Mouse (Mus musculus) heart, adult 18-20 months (tissue): ENCODE results near the gene Hyal3. TPM values are rescaled to one million over a fixed set of nuclear protein-coding genes. Genes with fewer than 3 reads are reported as not detected.
A peak's percentile ranks its signal among the peaks of the same experiment; 100 is the strongest.
"Not testable (repeated sequence)": the region's sequence is repeated elsewhere in the genome, so short reads cannot be mapped to it uniquely, and the experiment has no call there.

Experiments used
- DNase-seq, 2 experiments: peaks; one replicate each; pipeline ENCODE4 v3.0.0; 2021 to 2022; ENCODE audit warnings: mixed read lengths in 1 of 2
- total RNA-seq, 2 experiments: library from RNA; stranded (reverse); gene quantifications; 2 replicates each; pipeline ENCODE4 v1.2.3; 2021

The Hyal3 gene
- total RNA-seq, 2 experiments from 2014 or later: 0.28 to 0.37 TPM

DNA sequence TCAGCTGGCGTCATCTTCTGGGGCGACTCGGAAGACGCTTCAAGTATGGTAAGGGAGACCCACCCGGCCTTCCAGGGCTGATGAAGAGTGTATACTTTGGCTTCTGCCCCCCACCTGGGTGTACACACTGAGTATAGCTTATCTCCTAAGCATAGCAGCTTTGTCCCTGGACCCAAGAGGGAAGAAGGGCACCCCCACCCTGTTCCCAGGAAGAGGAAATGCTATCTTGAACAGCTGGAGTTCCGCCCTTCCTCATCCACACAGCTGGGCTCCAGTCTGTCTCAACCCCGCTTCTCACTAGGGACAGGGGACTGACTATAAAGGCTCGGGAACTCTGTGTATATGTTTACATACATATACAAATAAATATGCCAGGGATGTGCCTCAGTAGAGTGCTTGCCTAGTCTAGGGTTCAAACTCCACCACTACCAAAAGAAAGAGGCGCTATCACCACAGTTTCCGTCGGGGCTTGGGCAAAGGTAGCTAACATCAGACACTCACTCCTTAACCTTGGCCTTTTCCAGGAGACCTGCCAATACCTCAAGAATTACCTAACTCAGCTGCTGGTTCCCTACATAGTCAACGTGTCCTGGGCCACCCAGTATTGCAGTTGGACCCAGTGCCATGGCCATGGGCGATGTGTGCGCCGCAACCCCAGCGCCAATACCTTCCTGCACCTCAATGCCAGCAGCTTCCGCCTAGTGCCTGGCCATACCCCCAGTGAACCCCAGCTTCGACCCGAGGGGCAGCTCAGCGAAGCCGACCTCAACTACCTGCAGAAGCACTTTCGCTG, 8.9 kb upstream of the Hyal3 start:
- peak in 1 of 2 experiments; percentile 78 for DNase-seq

DNA sequence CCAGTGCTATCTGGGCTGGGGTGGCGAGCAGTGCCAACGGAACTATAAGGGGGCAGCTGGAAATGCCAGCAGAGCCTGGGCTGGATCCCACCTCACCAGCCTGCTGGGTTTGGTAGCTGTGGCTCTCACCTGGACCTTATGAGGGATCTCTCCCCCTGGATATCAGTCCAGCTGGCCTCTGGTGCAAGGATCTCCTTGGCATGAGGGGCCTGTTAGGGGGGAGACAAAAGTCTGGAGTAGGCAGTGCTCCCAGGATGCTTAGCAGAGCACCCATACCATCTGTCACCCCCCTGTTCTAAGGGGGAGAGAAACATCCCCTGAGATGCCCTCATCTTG, 8.3 kb upstream of the Hyal3 start:
- no peak for DNase-seq

DNA sequence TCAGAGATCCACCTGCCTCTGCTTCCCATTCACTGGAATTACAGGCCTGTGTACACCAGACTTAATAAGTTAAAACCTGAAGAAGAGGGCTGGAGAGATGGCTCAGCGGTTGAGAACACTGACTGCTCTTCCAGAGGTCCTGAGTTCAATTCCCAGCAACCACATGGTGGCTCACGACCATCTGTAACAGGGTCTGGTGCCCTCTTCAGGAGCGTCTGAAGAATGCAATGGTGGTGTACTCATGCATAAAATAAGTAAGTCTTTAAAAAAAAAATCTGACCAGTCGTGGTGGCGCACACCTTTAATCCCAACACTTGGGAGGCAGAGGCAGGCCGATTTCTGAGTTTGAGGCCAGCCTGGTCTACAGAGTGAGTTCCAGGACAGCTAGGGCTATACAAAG, 6.8 kb upstream of the Hyal3 start:
- DNase-seq: not testable (repeated sequence)

DNA sequence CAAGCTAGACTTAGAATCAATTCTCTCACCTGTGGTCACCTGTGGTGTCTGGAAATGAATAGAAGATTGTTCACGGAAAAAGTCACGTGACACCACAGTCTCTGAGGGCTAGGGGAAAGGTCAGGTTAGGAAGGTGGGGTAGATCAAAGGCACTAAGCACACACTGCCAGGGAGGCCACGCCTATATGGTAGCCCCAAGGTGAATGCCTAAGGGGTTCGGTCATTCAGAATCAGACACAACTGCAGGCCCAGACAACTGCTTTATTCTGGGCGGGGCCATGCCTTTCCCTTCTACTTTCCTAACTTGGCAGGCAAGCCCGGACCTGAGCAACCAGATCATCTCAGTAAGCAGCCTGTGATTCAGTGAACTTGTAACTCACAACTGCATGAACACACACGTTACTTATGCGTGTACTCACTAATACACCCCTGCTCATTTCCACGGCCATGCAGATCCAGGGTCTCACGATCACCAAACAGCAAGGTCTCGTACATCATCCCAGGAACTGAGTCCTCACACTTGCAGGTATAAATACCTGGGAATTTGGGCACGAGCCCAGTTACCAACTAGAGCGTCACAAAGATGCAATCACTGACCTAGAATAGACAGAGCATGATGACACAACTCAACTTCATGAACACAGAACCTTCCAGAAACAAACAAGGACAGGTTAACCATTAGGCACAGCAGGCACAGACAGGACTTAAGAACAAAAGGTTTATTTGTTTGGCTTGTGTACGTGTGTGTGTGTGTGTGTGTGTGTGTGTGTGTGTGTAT, 4.8 kb upstream of the Hyal3 start:
- DNase-seq: no peak

DNA sequence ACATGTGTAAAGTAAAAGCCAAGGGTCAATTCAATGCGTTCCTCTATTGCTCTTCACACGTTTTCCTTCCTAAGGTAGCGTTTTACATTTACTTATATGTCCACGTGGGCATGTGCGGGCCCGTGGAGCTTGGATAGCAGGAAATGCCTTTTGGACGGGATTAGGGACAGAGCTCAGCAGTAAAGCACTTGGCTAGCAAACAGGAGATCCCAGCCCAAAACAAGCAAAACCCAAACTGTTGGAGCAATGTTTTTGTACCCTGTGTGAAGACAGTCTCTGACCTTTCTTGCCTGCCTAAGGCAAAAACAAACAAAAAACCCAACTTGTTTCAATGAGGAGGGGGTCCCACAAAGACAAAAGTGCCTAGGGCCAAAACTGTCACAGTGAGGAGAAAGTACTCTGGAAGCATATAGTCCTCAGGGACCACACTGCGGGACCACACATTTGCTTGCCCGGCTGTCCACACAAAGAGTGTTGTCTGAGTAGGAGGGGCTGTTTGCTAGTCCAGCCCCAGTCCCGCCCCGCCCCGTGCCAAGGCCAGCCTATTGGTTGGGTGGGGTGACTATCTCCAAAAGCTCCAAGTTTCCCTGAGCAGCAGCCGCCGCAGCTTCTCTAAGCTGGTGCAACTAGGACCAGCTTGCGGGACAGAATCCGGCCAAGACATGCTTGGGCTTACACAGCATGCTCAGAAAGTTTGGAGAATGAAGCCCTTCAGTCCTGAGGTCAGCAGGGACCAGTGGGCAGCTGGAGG, 4.1 kb upstream of the Hyal3 start, which contains the start of gene Hyal1:
Hyal1 (plus strand) TSS at position 571 of the 751 bp plus-strand sequence.
- DNase-seq: peak; percentile 88 to 89

DNA sequence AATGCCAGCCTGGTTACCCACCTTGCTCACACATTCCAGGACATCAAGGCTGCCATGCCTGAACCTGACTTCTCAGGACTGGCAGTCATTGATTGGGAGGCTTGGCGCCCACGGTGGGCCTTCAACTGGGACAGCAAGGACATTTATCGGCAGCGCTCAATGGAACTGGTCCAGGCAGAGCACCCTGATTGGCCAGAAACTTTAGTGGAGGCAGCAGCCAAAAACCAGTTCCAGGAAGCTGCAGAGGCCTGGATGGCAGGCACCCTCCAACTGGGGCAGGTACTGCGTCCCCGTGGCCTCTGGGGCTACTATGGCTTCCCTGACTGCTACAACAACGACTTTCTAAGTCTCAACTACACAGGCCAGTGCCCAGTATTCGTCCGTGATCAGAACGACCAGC, 2.7 kb upstream of the Hyal3 start:
- DNase-seq: no peak

DNA sequence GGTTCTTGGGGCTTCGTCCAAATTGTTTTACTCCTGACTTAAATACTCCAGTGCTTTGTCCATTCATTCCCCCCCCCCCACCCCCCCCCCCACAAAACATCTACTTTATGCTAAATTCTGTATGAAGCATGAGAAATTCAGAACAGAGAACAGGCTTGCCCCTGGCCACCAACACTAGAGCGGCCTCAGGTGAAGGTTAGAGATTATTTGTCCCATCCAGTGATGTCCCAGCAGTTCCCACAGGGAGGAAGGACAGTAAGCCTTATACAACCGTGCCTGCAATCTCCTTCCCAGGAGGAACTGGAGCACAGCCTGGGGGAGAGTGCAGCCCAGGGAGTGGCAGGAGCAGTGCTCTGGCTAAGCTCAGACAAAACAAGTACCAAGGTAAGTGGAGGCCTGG, 2.0 kb upstream of the Hyal3 start, which contains the start of gene Naa80:
Naa80 (plus strand) TSS at position 301 of the 400 bp plus-strand sequence.
- DNase-seq: no peak

DNA sequence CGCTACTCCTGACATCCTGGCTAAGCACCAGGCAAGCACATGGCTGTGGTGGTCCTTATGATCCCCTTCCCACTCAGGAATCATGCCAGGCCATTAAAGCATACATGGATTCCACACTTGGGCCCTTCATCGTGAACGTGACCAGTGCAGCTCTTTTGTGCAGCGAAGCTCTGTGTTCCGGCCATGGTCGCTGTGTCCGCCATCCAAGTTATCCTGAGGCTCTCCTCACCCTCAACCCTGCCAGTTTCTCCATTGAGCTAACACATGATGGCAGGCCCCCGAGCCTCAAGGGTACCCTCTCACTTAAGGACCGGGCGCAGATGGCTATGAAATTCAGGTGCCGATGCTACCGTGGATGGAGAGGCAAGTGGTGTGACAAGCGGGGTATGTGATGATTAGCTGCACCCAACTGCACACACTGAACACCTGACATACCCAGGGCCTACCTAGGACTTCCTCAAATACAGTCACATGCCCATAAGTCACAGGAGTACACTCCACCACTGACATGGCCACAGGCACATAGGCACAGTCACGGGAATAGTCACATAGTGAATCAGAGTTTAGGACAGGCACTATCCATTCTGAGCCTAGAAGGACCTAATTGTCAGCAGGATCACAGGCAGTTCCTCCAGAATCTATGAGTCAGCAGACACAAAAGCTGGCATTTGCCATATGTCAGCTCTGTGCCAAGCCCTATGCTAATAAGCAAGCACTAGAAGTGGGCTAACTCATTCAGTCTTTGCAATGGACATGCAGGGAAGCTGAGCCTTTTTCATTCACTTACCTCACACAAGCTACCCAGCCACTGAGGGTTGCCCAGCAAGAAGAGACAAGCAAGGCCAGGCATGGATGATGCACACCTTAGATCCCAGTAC, 1.4 kb upstream of the Hyal3 start:
- DNase-seq: no peak

DNA sequence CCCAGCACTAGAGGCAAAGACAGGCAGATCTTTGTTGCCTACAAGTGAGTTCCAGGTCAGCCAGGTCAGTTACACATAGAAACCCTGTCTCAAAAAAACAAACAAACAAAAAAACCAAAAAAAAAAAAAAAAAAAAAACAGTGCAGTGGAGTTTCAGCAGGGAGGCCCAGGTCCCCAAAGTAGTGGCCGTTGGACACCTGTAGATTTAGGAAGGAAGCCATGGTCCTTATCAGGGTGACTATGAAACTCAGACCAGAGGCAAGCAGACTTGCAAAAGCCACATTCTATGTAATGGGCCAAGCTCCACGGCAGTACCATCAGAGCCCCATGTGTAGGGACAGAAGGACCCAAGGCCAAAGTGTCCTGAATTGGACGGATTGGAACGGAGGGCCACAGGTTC, 966 bp downstream of the Hyal3 start:
- no peak for DNase-seq

DNA sequence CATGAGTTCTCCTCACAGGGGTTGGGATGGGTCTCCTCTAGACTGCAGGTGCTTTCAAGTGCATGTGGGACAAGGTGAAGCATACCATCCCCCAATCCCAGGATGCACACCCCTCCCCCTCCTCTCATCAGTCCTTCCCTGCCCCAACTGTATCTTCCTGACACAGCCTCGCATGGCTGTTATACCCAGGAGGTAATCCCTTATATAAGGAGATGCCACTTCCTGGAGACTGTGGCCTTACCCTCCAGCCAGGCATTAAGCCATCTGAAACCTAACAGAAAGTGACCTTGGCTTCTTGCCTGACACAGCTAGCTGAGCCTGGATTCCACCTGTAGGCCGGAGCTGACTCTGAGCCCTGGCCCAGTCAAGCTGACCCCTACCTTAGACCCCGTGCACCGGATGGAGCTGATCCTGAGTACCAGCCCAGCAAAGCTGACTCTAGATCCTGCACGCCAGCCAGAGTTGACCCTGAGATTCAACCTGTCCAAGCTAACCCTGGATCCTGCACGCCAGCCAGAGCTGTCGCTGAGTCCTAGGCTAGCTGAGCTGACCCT, 2.0 kb downstream of the Hyal3 start:
- no peak for DNase-seq

DNA sequence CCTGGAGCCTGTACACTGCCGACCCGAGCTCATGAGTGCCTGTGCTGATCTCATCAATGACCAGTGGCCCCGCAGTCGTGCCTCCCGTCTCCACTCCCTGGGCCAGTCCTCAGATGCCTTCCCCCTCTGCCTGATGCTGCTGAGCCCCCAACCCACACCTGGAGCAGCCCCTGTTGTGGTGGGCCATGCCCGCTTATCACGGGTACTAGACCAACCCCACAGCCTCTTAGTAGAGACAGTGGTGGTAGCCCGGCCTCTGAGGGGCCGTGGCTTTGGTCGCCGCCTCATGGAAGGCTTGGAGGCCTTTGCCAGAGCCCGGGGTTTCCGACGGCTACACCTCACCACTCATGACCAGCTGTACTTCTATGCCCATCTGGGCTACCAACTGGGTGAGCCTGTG, 2.6 kb downstream of the Hyal3 start:
- DNase-seq: no peak

DNA sequence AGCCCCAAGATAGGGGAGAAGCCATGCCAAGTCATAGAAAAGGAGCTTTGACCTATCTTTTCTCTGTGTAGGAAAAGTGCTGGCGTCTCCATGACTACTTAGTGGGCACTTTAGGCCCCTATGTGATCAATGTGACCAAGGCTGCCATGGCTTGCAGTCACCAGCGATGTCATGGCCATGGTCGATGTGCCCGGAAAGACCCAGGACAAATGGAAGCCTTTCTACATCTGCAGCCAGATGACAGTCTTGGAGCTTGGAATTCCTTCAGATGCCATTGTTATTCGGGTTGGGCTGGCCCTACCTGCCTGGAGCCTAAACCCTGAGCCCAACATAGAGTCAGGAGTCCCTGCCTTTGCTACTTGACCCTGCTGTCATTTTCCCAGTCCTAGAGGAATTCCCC, 5.9 kb downstream of the Hyal3 start:
- DNase-seq: no peak

DNA sequence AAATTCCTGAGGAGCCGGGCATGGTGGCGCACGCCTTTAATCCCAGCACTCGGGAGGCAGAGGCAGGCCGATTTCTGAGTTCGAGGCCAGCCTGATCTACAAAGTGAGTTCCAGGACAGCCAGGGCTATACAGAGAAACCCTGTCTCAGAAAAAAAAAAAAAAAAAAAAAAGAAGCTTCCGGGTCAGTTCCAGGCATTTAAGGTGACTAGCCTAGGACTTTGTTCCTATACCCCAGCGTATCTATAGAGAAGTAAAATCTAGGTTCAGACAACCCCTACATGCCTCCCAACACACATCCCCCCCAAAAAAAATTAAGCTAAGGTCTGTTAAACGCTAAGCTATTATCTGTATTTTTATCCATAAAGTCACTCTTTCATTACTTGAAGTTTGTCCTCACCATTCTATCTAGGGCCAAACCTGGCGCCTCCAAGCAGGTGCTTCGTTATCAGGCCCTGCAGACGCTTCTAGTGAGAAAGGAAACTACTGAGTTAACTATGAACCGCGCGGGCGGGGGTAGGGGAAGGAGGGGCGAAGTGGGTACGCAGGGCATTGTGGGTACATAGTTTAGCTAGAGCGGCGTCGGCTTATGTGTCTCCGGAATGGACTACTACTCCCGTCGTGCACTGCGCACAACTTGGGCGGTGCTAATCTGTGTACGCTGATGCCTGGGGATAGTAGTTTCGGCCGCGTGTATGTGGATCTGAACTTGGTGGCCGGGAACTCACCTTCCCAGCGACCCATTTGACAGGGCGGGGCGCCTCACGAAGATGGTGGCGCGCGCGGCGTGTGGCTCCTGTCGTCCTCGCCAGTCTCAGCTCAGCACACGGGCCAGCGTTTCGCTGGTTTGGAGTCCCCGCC, 6.6 kb downstream of the Hyal3 start, which contains the start of gene Ifrd2:
Ifrd2 (plus strand) TSS at position 669 of the 859 bp plus-strand sequence.
- peak; percentile 99 for DNase-seq

DNA sequence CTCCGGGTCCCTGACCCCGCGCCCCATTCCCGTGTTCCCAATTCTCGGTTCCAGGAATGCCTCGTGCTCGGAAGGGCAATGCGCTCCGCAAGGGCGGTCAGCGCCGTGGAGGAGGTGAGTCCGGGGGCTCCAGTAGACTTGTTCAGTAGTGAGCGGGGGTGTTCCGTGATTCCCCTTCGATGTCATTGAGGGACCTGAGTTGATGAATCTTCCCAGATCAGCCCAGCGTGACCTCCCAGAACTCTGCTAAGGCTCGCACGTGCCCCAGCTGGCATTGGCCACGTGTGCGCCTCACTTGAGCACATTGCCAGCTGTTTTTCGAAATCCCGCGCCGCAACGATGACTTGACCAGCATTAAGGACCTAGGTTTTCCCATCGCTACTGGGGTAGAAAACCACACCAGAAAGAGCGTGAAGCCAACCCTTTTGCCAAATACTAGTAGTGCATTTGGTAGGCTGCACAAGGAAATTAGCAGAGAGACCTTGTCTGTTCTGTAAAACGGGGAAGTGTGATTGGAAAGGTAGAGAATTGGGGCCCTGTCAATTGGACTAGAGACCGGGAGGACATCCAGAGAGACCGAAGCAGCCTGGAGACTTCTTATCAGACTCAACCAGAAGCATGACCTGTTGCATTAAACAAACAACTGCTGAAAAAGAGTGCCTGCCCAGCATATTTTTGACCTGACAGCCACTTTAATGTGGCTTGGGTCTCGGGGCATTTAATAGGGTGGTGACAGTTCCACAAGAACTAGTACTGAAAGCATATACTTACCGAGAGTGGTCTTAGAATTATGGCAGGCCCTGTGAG, 7.4 kb downstream of the Hyal3 start:
- DNase-seq: peak in 1 of 2 experiments; percentile 48

DNA sequence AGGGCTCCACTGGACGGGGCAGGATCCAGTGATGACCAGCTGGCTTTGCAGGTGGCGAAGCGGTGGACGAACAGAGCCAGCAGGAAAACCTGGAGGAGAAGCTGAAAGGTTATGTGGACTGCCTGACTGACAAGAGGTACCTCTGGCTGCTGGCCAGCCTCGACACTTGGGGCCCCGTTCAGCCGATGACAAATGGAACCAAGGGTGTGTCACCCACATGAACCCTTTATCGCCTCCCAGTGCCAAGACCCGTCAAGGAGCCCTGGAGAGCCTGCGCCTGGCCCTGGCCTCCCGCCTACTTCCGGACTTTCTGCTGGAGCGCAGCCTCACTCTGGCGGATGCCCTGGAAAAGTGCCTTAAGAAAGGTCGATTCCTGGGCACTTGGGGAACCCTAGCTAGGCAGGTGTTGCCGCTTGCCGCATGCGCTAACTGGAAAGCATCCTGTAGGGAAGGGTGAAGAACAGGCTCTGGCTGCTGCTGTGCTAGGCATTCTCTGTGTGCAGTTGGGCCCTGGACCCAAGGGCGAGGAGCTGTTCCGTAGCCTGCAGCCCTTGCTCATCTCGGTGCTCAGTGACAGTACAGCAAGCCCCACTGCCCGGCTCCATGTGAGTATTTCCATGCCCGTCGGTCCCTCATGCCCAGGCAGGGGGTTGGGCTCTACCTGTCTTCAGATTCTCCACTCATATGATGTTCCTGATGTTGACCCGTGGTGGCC, 9.6 kb downstream of the Hyal3 start:
- DNase-seq: peak; percentile 67 to 73

DNA sequence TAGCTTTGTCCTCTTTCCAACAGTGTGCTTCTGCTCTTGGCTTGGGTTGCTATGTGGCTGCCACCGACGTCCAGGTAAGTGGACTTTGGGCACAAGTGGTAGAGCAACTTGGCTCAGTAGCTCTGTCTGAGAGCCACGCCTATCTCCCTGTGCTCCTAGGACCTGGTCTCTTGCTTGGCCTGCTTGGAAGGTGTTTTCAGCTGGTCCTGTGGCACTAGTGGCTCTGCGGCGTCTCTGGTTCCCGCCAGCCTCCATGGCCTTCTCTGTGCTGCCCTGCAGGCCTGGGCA, 10.1 kb downstream of the Hyal3 start:
- DNase-seq: no peak

DNA sequence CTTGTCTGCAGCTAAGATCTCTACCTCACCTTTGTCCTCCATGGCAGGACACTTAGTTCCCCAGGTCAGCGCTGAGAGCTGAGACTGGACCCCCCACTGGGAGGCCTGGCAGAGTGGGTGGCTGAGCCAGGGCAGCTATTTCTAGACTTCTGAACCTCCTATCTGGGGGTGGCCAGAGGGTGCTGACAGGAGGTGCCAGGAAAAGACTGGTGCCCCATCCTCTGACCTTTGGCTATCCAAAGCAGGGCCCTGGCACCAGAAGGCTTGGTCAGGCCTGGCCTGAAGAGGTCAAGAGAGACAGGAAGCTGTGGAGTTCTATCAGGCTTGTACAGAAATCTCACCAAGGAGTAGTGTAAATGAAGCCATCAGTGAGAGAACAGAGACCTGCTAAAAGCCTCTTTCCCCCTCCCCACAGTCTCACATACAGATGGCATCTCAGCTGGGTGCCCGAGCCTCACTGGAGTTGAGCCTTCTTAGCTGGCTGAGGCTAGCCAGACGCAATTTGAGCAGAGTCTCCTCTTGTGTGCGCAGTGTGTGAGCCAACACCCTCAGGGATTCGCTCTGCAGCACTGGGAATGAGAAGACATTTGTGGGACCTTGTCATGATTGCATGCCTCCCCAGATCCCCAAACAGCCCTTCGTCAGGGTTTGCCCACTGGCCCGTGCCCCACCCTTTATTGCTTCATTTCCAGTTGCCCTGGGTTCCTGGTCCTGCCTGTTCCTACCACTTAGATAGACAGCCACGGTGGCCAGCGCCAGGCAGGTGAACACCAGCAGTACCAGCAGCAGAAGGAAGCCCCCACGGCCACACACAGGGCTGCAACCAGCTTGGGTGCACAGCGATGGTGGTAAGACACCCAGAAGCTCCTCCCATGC, 12.7 kb downstream of the Hyal3 start:
- peak in 1 of 2 experiments; percentile 84 for DNase-seq
